Mouse (Mus musculus) spleen, adult 2 months (tissue): Measurements from ENCODE around the gene Prg3. TPM values are rescaled to one million over a fixed set of nuclear protein-coding genes. Genes with fewer than 3 reads are reported as not detected.

ENCODE experiments used
- DNase-seq, 2 experiments: peaks; one replicate each; pipeline versions ENCODE4 v3.0.0 to v3.0.0-alpha.2; 2012 to 2021; ENCODE audit warnings: low spot score in 2 of 2, low read depth in 1 of 2
- H3K27ac ChIP-seq: fragments of 200-500 bp; 2 replicates; pipeline ENCODE4 v1.5.1; 2012; ENCODE audit warnings: low read length, inconsistent platforms; ENCODE audit not compliant: insufficient read depth
- H3K27me3 ChIP-seq: fragments of 200-500 bp; 2 replicates; pipeline ENCODE4 v1.6.1; 2012; ENCODE audit warnings: mild to moderate bottlenecking, moderate library complexity, low read length, inconsistent platforms; ENCODE audit not compliant: control insufficient read depth, insufficient read depth
- H3K36me3 ChIP-seq: fragments of 200-500 bp; 2 replicates; pipeline ENCODE4 v1.6.1; 2012; ENCODE audit warnings: mild to moderate bottlenecking, low read length, inconsistent platforms; ENCODE audit not compliant: control insufficient read depth, insufficient read depth
- H3K4me1 ChIP-seq: fragments of 200-500 bp; 2 replicates; pipeline ENCODE4 v1.6.1; 2011; ENCODE audit warnings: inconsistent platforms; ENCODE audit not compliant: control insufficient read depth, insufficient read depth, insufficient read length
- H3K4me3 ChIP-seq: fragments of 200-500 bp; 2 replicates; pipeline ENCODE4 v1.5.1; 2011; ENCODE audit warnings: mild to moderate bottlenecking, inconsistent platforms; ENCODE audit not compliant: insufficient read depth, insufficient read length; ENCODE audit errors: extremely low read depth
- CTCF ChIP-seq: fragments of 200-500 bp; IDR thresholded peaks from 2 replicates; pipeline ENCODE4 v1.5.1; 2011; ENCODE audit warnings: mild to moderate bottlenecking, inconsistent platforms; ENCODE audit not compliant: insufficient read depth, insufficient read length, insufficient replicate concordance; ENCODE audit errors: extremely low read depth
- POLR2A ChIP-seq: fragments of 200-500 bp; IDR thresholded peaks from 2 replicates; pipeline ENCODE4 v1.6.1; 2011; ENCODE audit warnings: low read depth, low read length, inconsistent platforms
- WGBS: fragments of 180-500 bp; shearing (Covaris S2); methylation state at CpG from one replicate; pipeline ENCODE4 v1.1.7; 2018; 5-methylcytosine and 5-hydroxymethylcytosine counted together
- polyA plus RNA-seq: library from polyadenylated mRNA; depleted of rRNA; stranded (reverse); fragments of >200 nt; gene quantifications from 2 replicates; pipeline ENCODE4 v1.2.3, GENCODE M21; 2012

Prg3 gene
- polyA plus RNA-seq, 1 experiment = 3.7 TPM

DNA sequence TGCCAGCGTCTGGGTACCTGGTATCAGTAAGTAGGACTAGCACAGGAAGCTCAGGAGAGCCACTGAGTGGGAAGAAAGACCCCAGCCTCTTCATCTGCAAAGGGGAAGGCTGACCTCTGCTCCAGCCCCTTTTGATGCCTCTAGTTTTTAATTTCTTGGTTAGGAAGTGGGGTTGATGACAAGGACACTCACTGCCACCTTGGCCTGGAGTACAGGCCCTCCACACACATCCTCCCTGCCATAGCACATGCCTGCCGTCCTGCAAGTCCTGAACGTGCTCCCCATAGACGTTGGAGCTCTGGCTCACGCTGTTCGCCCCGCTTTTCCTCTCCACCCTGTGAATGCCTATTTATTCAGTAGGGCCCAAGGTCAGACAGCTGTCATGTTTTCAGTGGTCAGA lies 18.6 kb downstream of the Prg3 start:
- no peak for TF ChIP-seq CTCF
- TF ChIP-seq POLR2A = no peak
- Histone ChIP-seq H3K36me3 (no peaks in the 10 kb centered on the region), H3K27me3 (no peaks in the 10 kb centered on the region), H3K27ac (no peak overlapping the region), H3K4me3 (no peak overlapping the region), H3K4me1 (no peaks in the 10 kb centered on the region)
- DNase-seq = no peak
- WGBS = 92% methylated on average over 7 of the region's 7 CpGs

DNA sequence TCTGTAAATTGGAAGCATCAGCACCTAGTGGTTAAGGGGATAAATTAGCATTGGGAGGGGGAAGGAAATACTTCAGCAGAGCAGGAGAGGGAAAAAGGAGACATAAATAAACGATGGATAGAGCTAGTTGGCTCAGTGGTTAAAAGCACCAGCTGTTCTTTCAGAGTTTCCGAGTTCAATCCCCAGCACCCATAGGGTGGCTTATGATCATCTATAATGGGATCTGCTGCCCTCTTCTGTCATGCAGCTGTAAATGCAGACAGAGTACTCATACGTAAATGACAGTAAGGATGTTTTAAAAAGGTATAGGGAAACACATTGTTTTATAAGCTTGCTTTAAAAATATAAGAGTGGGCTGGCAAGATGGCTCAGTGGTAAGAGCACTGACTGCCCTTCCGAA lies 19.7 kb downstream of the Prg3 start:
- Histone ChIP-seq H3K27me3 (no peaks in the 10 kb centered on the region), H3K4me1 (no peaks in the 10 kb centered on the region), H3K27ac (no peak overlapping the region), H3K4me3 (no peak overlapping the region), H3K36me3 (no peaks in the 10 kb centered on the region)
- TF ChIP-seq POLR2A = no peak
- TF ChIP-seq CTCF = peak; percentile 42; the same call in 1 of the 2 replicates
- peak; percentile 31 to 34 for DNase-seq
- 23% methylated on average over 4 of the region's 4 CpGs for WGBS

DNA sequence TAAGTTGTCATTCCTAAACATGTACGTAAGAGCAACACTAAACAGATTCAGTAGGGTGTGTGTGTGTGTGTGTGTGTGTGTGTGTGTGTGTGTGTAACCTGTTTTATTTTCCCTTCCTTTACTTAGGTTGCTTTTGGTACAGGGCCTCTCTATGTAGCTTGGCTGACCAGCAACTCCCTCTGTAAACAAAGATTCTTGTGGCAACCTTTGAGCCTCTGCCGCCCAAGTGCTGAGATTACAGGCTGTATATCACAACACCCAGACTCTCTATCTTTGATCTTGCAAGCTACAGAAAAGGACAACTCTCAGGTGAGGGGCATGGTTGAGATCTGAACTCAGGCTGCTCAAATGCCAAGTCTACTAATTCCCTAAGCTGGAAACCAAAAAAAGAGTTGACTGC lies 21.2 kb downstream of the Prg3 start:
- no peaks in the 10 kb centered on the region for H3K4me1 ChIP-seq
- no peak overlapping the region for H3K27ac ChIP-seq
- H3K27me3 ChIP-seq = no peaks in the 10 kb centered on the region
- DNase-seq = no peak
- H3K36me3 ChIP-seq = no peaks in the 10 kb centered on the region
- no peak overlapping the region for H3K4me3 ChIP-seq
- no peak for TF ChIP-seq POLR2A
- TF ChIP-seq CTCF = no peak
- 89% methylated on average over 2 of the region's 2 CpGs for WGBS

DNA sequence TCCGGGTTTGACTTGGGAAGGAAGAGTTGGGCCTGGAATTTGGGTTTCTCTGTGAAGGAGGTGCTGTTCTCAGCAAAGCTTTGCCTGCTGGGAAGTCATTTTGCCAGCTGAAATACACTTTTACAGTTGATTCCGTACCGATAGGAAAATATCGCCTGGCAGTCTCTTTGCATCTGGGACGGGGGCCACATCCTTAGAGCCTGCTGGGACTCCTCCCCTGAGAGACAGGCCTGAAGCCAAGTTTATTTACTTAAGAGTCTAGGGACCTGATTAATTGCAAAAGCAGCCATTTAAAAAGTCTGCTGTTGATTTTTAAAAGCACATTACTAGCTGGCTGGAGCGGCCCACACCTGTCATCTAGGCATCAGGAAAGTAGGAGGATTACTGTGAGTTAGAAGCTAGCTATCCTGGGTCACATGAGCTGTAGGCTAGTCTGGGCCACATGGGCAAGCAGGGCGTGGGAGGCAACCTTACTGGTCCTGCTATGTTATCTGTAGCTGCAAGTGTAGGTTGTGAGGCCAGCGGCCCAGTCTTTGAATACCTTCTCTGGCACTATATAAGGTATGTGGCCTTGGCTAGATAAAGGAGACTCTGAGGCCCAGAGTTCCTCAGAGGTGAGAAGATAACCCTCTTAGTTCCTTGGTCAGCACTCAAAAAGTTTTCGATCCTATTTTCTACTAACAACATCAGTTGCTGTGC lies 24.0 kb downstream of the Prg3 start:
- no peaks in the 10 kb centered on the region for H3K27me3 ChIP-seq
- no peaks in the 10 kb centered on the region for H3K36me3 ChIP-seq
- peaks cover 5% of the 10 kb centered on the region; the same call in 1 of the 2 replicates for H3K4me1 ChIP-seq
- DNase-seq = no peak
- H3K4me3 ChIP-seq = no peak overlapping the region
- WGBS = 81% methylated on average over 9 of the region's 9 CpGs
- 0 out of 2 replicates have a peak overlapping the region, but pooled peaks have one; percentile 38 for H3K27ac ChIP-seq
- TF ChIP-seq CTCF (no peak), POLR2A (no peak)

DNA sequence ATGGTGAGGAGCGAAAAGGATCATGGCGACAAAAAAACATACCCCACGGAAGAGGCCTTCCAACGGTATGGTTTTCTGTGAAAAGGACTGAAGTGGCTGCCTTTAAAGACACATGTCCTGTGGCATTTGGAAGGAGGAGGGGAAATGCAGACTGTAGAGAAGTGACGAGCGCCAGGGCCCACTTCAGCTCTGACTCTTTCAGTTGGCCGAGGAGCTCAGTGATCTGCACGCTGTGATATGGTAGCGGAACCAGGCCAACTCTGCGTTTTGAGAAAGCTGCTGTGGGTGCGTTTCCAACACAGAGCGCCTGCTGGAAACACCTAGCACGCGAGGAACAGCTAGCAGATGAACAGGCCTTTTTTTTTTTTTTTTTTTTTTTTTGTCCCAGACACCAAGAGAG lies 24.7 kb downstream of the Prg3 start:
- Histone ChIP-seq H3K4me1 (peaks cover 5% of the 10 kb centered on the region; the same call in 1 of the 2 replicates), H3K27me3 (no peaks in the 10 kb centered on the region), H3K36me3 (no peaks in the 10 kb centered on the region), H3K27ac (0 out of 2 replicates have a peak overlapping the region, but pooled peaks have one; percentile 38), H3K4me3 (no peak overlapping the region)
- 64% methylated on average over 14 of the region's 14 CpGs for WGBS
- DNase-seq = no peak
- no peak for TF ChIP-seq CTCF
- TF ChIP-seq POLR2A = no peak

DNA sequence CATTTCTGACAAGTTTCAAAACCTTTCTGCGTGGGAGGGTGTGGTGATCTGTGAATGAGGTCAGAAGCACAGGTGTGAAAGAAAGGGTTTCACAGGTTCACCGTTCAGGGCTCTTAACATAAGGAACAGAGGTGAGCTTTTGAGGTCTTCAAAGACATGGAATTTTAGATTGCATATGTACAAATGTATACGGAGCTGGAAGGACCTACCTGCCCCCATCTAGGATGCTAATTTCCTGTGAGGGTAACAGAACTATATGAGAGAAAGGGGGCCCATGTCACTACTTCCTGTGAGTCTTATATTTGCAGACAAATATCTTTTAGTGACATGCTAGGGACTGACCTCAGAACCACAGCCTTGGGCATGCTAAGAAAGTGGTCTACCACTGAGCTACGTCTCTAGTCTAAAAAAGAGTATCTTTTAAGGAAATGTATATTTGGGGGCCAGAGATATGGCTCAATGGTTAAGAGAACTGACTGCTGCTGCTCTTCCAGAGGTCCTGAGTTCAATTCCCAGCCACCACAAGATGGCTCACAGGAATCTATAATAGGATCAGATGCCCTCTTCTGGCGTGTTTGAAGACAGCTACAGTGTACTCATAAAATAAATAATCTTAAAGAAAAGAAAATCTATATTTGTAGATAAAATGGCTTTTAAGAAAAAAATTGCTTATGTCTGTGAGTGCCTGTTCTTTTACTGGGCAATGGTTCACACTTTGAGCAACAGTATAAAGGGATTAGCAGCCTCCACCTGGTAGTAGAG lies 26.0 kb downstream of the Prg3 start:
- Histone ChIP-seq H3K27ac (no peak overlapping the region), H3K36me3 (no peaks in the 10 kb centered on the region), H3K4me3 (no peak overlapping the region), H3K27me3 (no peaks in the 10 kb centered on the region), H3K4me1 (peaks cover 5% of the 10 kb centered on the region; the same call in 1 of the 2 replicates)
- DNase-seq = no peak
- TF ChIP-seq CTCF = no peak
- TF ChIP-seq POLR2A = no peak
- 44% methylated on average over 5 of the region's 5 CpGs for WGBS

DNA sequence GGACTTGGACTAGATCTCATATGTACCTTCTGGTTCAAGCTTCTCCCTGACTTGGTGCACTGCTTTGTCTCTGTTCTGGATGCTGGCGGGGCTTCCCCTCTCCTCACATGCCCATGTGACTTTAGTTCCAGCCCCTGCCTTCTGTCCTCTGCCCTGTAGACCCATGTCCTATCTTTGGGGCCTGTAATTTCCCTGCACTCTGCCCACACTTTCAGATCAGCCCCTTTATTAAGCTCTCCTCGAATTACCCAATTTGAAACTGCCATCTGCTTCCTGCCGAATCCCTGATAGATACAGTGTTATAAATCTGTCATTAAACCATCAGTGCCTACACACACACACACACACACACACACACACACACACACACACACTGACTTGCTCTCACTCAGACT lies 26.6 kb downstream of the Prg3 start:
- Histone ChIP-seq H3K4me1 (peaks cover 5% of the 10 kb centered on the region; the same call in 1 of the 2 replicates), H3K27ac (no peak overlapping the region), H3K36me3 (no peaks in the 10 kb centered on the region), H3K4me3 (no peak overlapping the region), H3K27me3 (no peaks in the 10 kb centered on the region)
- DNase-seq = no peak
- WGBS = 26% methylated on average over 3 of the region's 3 CpGs
- TF ChIP-seq POLR2A = no peak
- TF ChIP-seq CTCF = no peak
